Mouse (Mus musculus) kidney, postnatal 0 days (tissue): ENCODE results near the gene Megf9. TPM values are rescaled to one million over a fixed set of nuclear protein-coding genes. Genes with fewer than 3 reads are reported as not detected.

Source experiments
- ATAC-seq: fragments of 200-750 bp; cut with Nextera tagmentation; replicated peaks from 2 replicates; pipeline ENCODE4 v1.8.0; 2017; ENCODE audit warnings: low read depth, moderate number of reproducible peaks, moderate TSS enrichment, moderate library complexity; ENCODE audit not compliant: low FRiP score
- DNase-seq: peaks from one replicate; pipeline ENCODE4 v3.0.0-alpha.2; 2016; ENCODE audit warnings: low spot score
- H3K27ac ChIP-seq: fragments of 300-500 bp; sonication (generic); 2 replicates; pipeline ENCODE4 v1.5.1; 2014; ENCODE audit warnings: mild to moderate bottlenecking
- H3K27me3 ChIP-seq: fragments of 300-500 bp; sonication (generic); 2 replicates; pipeline ENCODE4 v1.6.1; 2014; ENCODE audit warnings: low read length, mixed read lengths; ENCODE audit not compliant: insufficient read depth
- H3K36me3 ChIP-seq: fragments of 300-500 bp; sonication (generic); 2 replicates; pipeline ENCODE4 v1.6.1; 2014; ENCODE audit warnings: low read length, mixed read lengths; ENCODE audit not compliant: insufficient read depth
- H3K4me1 ChIP-seq: fragments of 300-500 bp; sonication (generic); replicated peaks from 2 replicates; pipeline ENCODE4 v1.6.1; 2014; ENCODE audit warnings: antibody characterized with exemption, low read length, mixed read lengths; ENCODE audit not compliant: insufficient read depth
- H3K4me2 ChIP-seq: fragments of 300-500 bp; sonication (generic); 2 replicates; pipeline ENCODE4 v1.6.1; 2014; ENCODE audit warnings: mild to moderate bottlenecking, low read length, moderate library complexity, mixed read lengths
- H3K4me3 ChIP-seq: fragments of 300-500 bp; sonication (generic); replicated peaks from 2 replicates; pipeline ENCODE4 v1.5.1; 2014; ENCODE audit warnings: low read depth, low read length
- H3K9ac ChIP-seq: fragments of 300-500 bp; sonication (generic); 2 replicates; pipeline ENCODE4 v1.6.1; 2014; ENCODE audit warnings: low read depth, low read length
- H3K9me3 ChIP-seq: fragments of 300-500 bp; sonication (generic); replicated peaks from 2 replicates; pipeline ENCODE4 v1.6.1; 2016; ENCODE audit warnings: low read length, inconsistent platforms, mixed read lengths
- CTCF ChIP-seq: IDR thresholded peaks from 2 replicates; pipeline ENCODE4 v1.5.1; 2016; ENCODE audit warnings: antibody characterized with exemption, low read depth, mild to moderate bottlenecking, moderate library complexity
- WGBS: fragments of 180-500 bp; shearing (Covaris S2); extraction: QIAGEN DNeasy Blood & Tissue Kit; methylation state at CpG from one replicate; pipeline ENCODE4 v1.1.7; 2014; 5-methylcytosine and 5-hydroxymethylcytosine counted together
- polyA plus RNA-seq: library from polyadenylated mRNA; unstranded; fragments of >200 nt; fragmentation: Nextera tagmentation; extraction: Ambion mirVana; gene quantifications from 2 replicates; pipeline ENCODE4 v1.2.1, GENCODE M21; 2015

The Megf9 gene
- polyA plus RNA-seq, 1 experiment from 2014 or later, result 13.4 TPM

- Histone ChIP-seq H3K36me3 (no peaks in the 10 kb centered on the region), H3K4me1 (no peaks in the 10 kb centered on the region), H3K27me3 (no peaks in the 10 kb centered on the region), H3K9ac (no peak overlapping the region), H3K4me2 (no peak overlapping the region), H3K9me3 (no peaks in the 10 kb centered on the region), H3K27ac (no peak overlapping the region), H3K4me3 (no peak overlapping the region)
- DNase-seq (no peak), ATAC-seq (no peak)
- 84% methylated on average over 2 of the region's 2 CpGs for WGBS
- TF ChIP-seq CTCF, result no peak
Observed at GRCm38 (mm10) chr4:70509987-70510386, 24.8 kb downstream of the Megf9 start.

GRCm38 (mm10) chr4:70509565-70509964 is 25.2 kb downstream of the Megf9 start:
- ATAC-seq (no peak), DNase-seq (no peak)
- Histone ChIP-seq H3K4me3 (no peak overlapping the region), H3K36me3 (no peaks in the 10 kb centered on the region), H3K9ac (no peak overlapping the region), H3K4me2 (no peak overlapping the region), H3K4me1 (no peaks in the 10 kb centered on the region), H3K27me3 (no peaks in the 10 kb centered on the region), H3K9me3 (no peaks in the 10 kb centered on the region), H3K27ac (no peak overlapping the region)
- TF ChIP-seq CTCF, result no peak
- WGBS, result 26% methylated on average over 2 of the region's 2 CpGs

DNA sequence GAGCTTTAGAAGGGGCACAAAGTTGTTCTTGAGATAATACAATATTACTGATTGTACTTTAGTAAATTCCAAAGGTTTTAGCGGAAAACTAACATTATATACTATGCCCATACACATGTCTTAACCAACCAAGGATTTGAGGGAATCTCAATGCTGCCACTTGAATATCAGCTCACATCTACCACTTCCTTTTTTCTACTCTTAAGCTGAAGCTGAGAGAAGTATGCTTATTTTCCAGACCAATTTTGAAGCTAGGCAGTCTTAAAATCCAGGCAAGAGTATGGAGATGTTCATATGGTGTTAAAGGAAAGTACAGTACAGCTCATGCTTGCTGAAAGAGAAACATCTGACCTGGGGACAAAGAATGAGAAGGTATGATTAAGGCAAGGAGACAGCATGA is 26.6 kb downstream of the Megf9 start:
- no peaks in the 10 kb centered on the region for H3K36me3 ChIP-seq
- 100% methylated on average over 1 of the region's 1 CpGs for WGBS
- H3K27me3 ChIP-seq, result no peaks in the 10 kb centered on the region
- no peak overlapping the region for H3K27ac ChIP-seq
- H3K4me1 ChIP-seq, result no peaks in the 10 kb centered on the region
- no peak overlapping the region for H3K4me3 ChIP-seq
- H3K4me2 ChIP-seq, result no peak overlapping the region
- ATAC-seq (no peak), DNase-seq (no peak)
- no peak overlapping the region for H3K9ac ChIP-seq
- no peak for TF ChIP-seq CTCF
- H3K9me3 ChIP-seq, result no peaks in the 10 kb centered on the region

- H3K4me3 ChIP-seq, result no peak overlapping the region
- 83% methylated on average over 3 of the region's 3 CpGs for WGBS
- H3K27me3 ChIP-seq, result no peaks in the 10 kb centered on the region
- H3K9me3 ChIP-seq, result no peaks in the 10 kb centered on the region
- H3K27ac ChIP-seq, result no peak overlapping the region
- no peaks in the 10 kb centered on the region for H3K4me1 ChIP-seq
- no peak overlapping the region for H3K9ac ChIP-seq
- no peak for TF ChIP-seq CTCF
- no peaks in the 10 kb centered on the region for H3K36me3 ChIP-seq
- DNase-seq, result no peak
- ATAC-seq, result no peak
- no peak overlapping the region for H3K4me2 ChIP-seq
Observed at GRCm38 (mm10) chr4:70505951-70506350, 28.8 kb downstream of the Megf9 start.

- H3K4me2 ChIP-seq, result no peak overlapping the region
- no peak for ATAC-seq
- no peaks in the 10 kb centered on the region for H3K9me3 ChIP-seq
- WGBS, result 24% methylated on average over 1 of the region's 1 CpGs
- no peak overlapping the region for H3K9ac ChIP-seq
- H3K36me3 ChIP-seq, result no peaks in the 10 kb centered on the region
- no peak for TF ChIP-seq CTCF
- H3K27me3 ChIP-seq, result no peaks in the 10 kb centered on the region
- DNase-seq, result no peak
- H3K4me3 ChIP-seq, result no peak overlapping the region
- no peaks in the 10 kb centered on the region for H3K4me1 ChIP-seq
- H3K27ac ChIP-seq, result no peak overlapping the region
Observed at GRCm38 (mm10) chr4:70503827-70504226, 31.0 kb downstream of the Megf9 start.

DNA sequence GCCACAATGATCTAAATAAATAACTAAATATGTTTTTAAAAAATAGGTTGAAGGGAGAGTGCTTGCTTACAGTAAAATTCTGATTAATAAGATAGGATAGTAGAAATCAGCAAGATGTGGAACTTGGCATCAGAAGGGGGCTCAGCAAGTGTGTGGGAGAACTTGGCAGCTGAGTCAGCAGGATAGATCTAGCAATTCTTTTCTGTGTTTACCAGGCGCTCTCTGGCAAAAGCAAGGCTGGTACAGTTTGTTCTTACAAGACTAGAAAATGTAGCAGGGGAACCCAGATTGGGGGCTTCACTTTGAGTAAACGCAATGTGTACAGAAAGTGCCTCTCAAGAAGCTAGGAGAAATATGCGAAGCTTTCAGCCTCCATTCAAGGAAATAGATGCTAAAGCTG is 35.5 kb downstream of the Megf9 start:
- DNase-seq (no peak), ATAC-seq (no peak)
- Histone ChIP-seq H3K4me1 (no peaks in the 10 kb centered on the region), H3K36me3 (no peaks in the 10 kb centered on the region), H3K9ac (no peak overlapping the region), H3K4me2 (no peak overlapping the region), H3K4me3 (no peak overlapping the region), H3K27ac (no peak overlapping the region), H3K27me3 (no peaks in the 10 kb centered on the region), H3K9me3 (no peaks in the 10 kb centered on the region)
- no peak for TF ChIP-seq CTCF
- 89% methylated on average over 3 of the region's 3 CpGs for WGBS

- peak; percentile 49 for ATAC-seq
- peak; percentile 84 for DNase-seq
- Histone ChIP-seq H3K27ac (no peak overlapping the region), H3K27me3 (no peaks in the 10 kb centered on the region), H3K9me3 (no peaks in the 10 kb centered on the region), H3K4me2 (no peak overlapping the region), H3K4me3 (no peak overlapping the region), H3K4me1 (no peaks in the 10 kb centered on the region), H3K9ac (no peak overlapping the region), H3K36me3 (no peaks in the 10 kb centered on the region)
- TF ChIP-seq CTCF, result no peak
- WGBS, result 32% methylated on average over 1 of the region's 1 CpGs
Observed at GRCm38 (mm10) chr4:70496978-70497377, 37.8 kb downstream of the Megf9 start.
